Mouse (Mus musculus): ENCODE data around the gene 1700016K19Rik. TPM values are rescaled to one million over a fixed set of nuclear protein-coding genes. Genes with fewer than 3 reads are reported as not detected.
"Not testable (repeated sequence)": the region's sequence is repeated elsewhere in the genome, so short reads cannot be mapped to it uniquely, and the experiment has no call there.

Gene 1700016K19Rik
- total RNA-seq, 2 experiments from 2014 or later, result not detected

- ATAC-seq (replicated peaks; ENCODE audit: low FRiP score, poor library complexity, severe bottlenecking), result no peak
These were observed 19.3 kb upstream of the 1700016K19Rik start for GRCm38 (mm10) chr11:75980413-75980812.

GRCm38 (mm10) chr11:75983194-75983593, 16.5 kb upstream of the 1700016K19Rik start:
- peak; percentile 76 for ATAC-seq (replicated peaks; ENCODE audit: low FRiP score, poor library complexity, severe bottlenecking)

GRCm38 (mm10) chr11:75984581-75984980, 15.1 kb upstream of the 1700016K19Rik start:
- no peak for ATAC-seq (replicated peaks; ENCODE audit: low FRiP score, poor library complexity, severe bottlenecking)

GRCm38 (mm10) chr11:75985948-75986347, 13.8 kb upstream of the 1700016K19Rik start:
- ATAC-seq (replicated peaks; ENCODE audit: low FRiP score, poor library complexity, severe bottlenecking), result no peak

GRCm38 (mm10) chr11:75990965-75991835, 8.5 kb upstream of the 1700016K19Rik start:
- no peak for ATAC-seq (replicated peaks; ENCODE audit: low FRiP score, poor library complexity, severe bottlenecking)

GRCm38 (mm10) chr11:75991911-75992310, 7.8 kb upstream of the 1700016K19Rik start:
- ATAC-seq (replicated peaks; ENCODE audit: low FRiP score, poor library complexity, severe bottlenecking), result no peak

GRCm38 (mm10) chr11:75992481-75992880, 7.2 kb upstream of the 1700016K19Rik start:
- no peak for ATAC-seq (replicated peaks; ENCODE audit: low FRiP score, poor library complexity, severe bottlenecking)

GRCm38 (mm10) chr11:75994357-75994756, 5.4 kb upstream of the 1700016K19Rik start:
- no peak for ATAC-seq (replicated peaks; ENCODE audit: low FRiP score, poor library complexity, severe bottlenecking)

- no peak for ATAC-seq (replicated peaks; ENCODE audit: low FRiP score, poor library complexity, severe bottlenecking)
These were observed 989 bp downstream of the 1700016K19Rik start for GRCm38 (mm10) chr11:76000701-76001100.

- peak; percentile 40; the same call in 1 of the 2 replicates for ATAC-seq (replicated peaks; ENCODE audit: low FRiP score, poor library complexity, severe bottlenecking)
These were observed 1.6 kb downstream of the 1700016K19Rik start for GRCm38 (mm10) chr11:76001237-76001878.

GRCm38 (mm10) chr11:76004276-76004675, 4.6 kb downstream of the 1700016K19Rik start:
- ATAC-seq (replicated peaks; ENCODE audit: low FRiP score, poor library complexity, severe bottlenecking), result not testable (repeated sequence)

GRCm38 (mm10) chr11:76008162-76008561, 8.4 kb downstream of the 1700016K19Rik start:
- no peak for ATAC-seq (replicated peaks; ENCODE audit: low FRiP score, poor library complexity, severe bottlenecking)

- ATAC-seq (replicated peaks; ENCODE audit: low FRiP score, poor library complexity, severe bottlenecking), result no peak
These were observed 9.4 kb downstream of the 1700016K19Rik start for GRCm38 (mm10) chr11:76009101-76009500.

GRCm38 (mm10) chr11:76010838-76011624, 11.3 kb downstream of the 1700016K19Rik start:
- no peak for ATAC-seq (replicated peaks; ENCODE audit: low FRiP score, poor library complexity, severe bottlenecking)

GRCm38 (mm10) chr11:76015251-76015650, 15.5 kb downstream of the 1700016K19Rik start:
- no peak for ATAC-seq (replicated peaks; ENCODE audit: low FRiP score, poor library complexity, severe bottlenecking)

- no peak for ATAC-seq (replicated peaks; ENCODE audit: low FRiP score, poor library complexity, severe bottlenecking)
These were observed 16.1 kb downstream of the 1700016K19Rik start for GRCm38 (mm10) chr11:76015814-76016213.

- ATAC-seq (replicated peaks; ENCODE audit: low FRiP score, poor library complexity, severe bottlenecking), result no peak
These were observed 20.2 kb downstream of the 1700016K19Rik start for GRCm38 (mm10) chr11:76019879-76020278.

GRCm38 (mm10) chr11:76020916-76021315, 21.2 kb downstream of the 1700016K19Rik start:
- ATAC-seq (replicated peaks; ENCODE audit: low FRiP score, poor library complexity, severe bottlenecking), result no peak

GRCm38 (mm10) chr11:76025080-76025583, 25.4 kb downstream of the 1700016K19Rik start:
- ATAC-seq (replicated peaks; ENCODE audit: low FRiP score, poor library complexity, severe bottlenecking), result no peak

- no peak for ATAC-seq (replicated peaks; ENCODE audit: low FRiP score, poor library complexity, severe bottlenecking)
These were observed 26.9 kb downstream of the 1700016K19Rik start for GRCm38 (mm10) chr11:76026527-76027138.
